Mouse (Mus musculus): ENCODE data around the gene Cfap97d1. TPM values are rescaled to one million over a fixed set of nuclear protein-coding genes. Genes with fewer than 3 reads are reported as not detected.

Gene Cfap97d1
- polyA plus RNA-seq, 2 experiments, result not detected

- H3K36me3 ChIP-seq (replicated peaks; ENCODE audit: control insufficient read depth, insufficient read depth, low read depth), result no peaks in the 10 kb centered on the region
- no peak overlapping the region for H3K9ac ChIP-seq (replicated peaks)
- no peak overlapping the region for H3K27ac ChIP-seq
- DNase-seq (ENCODE audit: low read depth in 3 of 3, low spot score in 3 of 3) (no peak), ATAC-seq (ENCODE audit: insufficient read depth) (no peak)
- H3K4me3 ChIP-seq (ENCODE audit: insufficient read depth in 1 of 2, low read depth in 2 of 2, low read length in 2 of 2), result no peak overlapping the region
- no peaks in the 10 kb centered on the region for H3K4me1 ChIP-seq (replicated peaks; ENCODE audit: control insufficient read depth in 2 of 2, insufficient read depth in 2 of 2, low read length in 1 of 2)
- peaks cover 15% of the 10 kb centered on the region for H3K27me3 ChIP-seq (ENCODE audit: control insufficient read depth, insufficient read depth, low read length)
- no peak overlapping the region for H3K4me2 ChIP-seq (ENCODE audit: low read depth)
- WGBS (ENCODE audit: insufficient replicate concordance), result 60% methylated on average over 5 of the region's 5 CpGs
- TF ChIP-seq CTCF (IDR thresholded peaks at IDR 0.05; ENCODE audit: low read depth) (no peak), EP300 (IDR thresholded peaks at IDR 0.05; ENCODE audit: low read depth) (no peak)
- H3K9me3 ChIP-seq (ENCODE audit: control insufficient read depth, low read length), result no peaks in the 10 kb centered on the region
Observed at GRCm38 (mm10) chr11:102021196-102021595, 37.1 kb downstream of the Cfap97d1 start.

DNA sequence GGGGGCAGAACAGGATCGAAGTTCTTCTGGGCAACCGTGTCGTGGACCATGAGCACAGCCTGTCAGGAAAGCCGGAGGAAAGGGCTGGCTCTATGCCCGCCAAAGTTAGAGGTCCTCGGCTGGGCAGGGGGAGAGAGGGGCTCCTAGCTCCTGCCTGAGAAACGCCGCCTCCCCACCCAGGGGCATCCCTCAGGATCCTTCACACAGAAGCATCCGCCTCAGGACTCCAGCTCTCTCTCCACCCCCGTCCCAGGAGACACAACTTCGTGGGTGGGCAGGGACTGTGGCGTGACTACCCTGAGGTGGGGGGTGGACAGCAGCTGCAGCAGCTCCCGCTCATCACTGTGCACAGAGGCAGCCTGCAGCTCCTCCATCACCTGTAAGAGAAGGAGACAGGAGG is 39.3 kb downstream of the Cfap97d1 start:
- H3K9ac ChIP-seq (replicated peaks), result no peak overlapping the region
- no peak overlapping the region for H3K4me2 ChIP-seq (ENCODE audit: low read depth)
- WGBS (ENCODE audit: insufficient replicate concordance), result 75% methylated on average over 13 of the region's 13 CpGs
- TF ChIP-seq CTCF (IDR thresholded peaks at IDR 0.05; ENCODE audit: low read depth) (no peak), EP300 (IDR thresholded peaks at IDR 0.05; ENCODE audit: low read depth) (no peak)
- no peaks in the 10 kb centered on the region for H3K9me3 ChIP-seq (ENCODE audit: control insufficient read depth, low read length)
- H3K36me3 ChIP-seq (replicated peaks; ENCODE audit: control insufficient read depth, insufficient read depth, low read depth), result no peaks in the 10 kb centered on the region
- ATAC-seq (ENCODE audit: insufficient read depth) (no peak), DNase-seq (ENCODE audit: low read depth in 3 of 3, low spot score in 3 of 3) (no peak)
- peaks cover 35% of the 10 kb centered on the region for H3K27me3 ChIP-seq (ENCODE audit: control insufficient read depth, insufficient read depth, low read length)
- H3K4me1 ChIP-seq (replicated peaks; ENCODE audit: control insufficient read depth in 2 of 2, insufficient read depth in 2 of 2, low read length in 1 of 2), result no peaks in the 10 kb centered on the region; a peak in 1 of 4 replicates
- H3K27ac ChIP-seq, result no peak overlapping the region
- no peak overlapping the region for H3K4me3 ChIP-seq (ENCODE audit: insufficient read depth in 1 of 2, low read depth in 2 of 2, low read length in 2 of 2)

GRCm38 (mm10) chr11:102024084-102024758 is 40.1 kb downstream of the Cfap97d1 start:
- H3K4me2 ChIP-seq (ENCODE audit: low read depth), result no peak overlapping the region
- H3K4me1 ChIP-seq (replicated peaks; ENCODE audit: control insufficient read depth in 2 of 2, insufficient read depth in 2 of 2, low read length in 1 of 2), result peaks cover 1 to 4% of the 10 kb centered on the region in 2 experiments; a peak in 3 of 4 replicates
- H3K27ac ChIP-seq, result no peak overlapping the region
- DNase-seq (ENCODE audit: low read depth in 3 of 3, low spot score in 3 of 3) (no peak), ATAC-seq (ENCODE audit: insufficient read depth) (no peak)
- 58% methylated on average over 6 of the region's 6 CpGs for WGBS (ENCODE audit: insufficient replicate concordance)
- no peak for TF ChIP-seq CTCF (IDR thresholded peaks at IDR 0.05; ENCODE audit: low read depth)
- TF ChIP-seq EP300 (IDR thresholded peaks at IDR 0.05; ENCODE audit: low read depth), result no peak
- no peak overlapping the region for H3K4me3 ChIP-seq (ENCODE audit: insufficient read depth in 1 of 2, low read depth in 2 of 2, low read length in 2 of 2)
- H3K27me3 ChIP-seq (ENCODE audit: control insufficient read depth, insufficient read depth, low read length), result peaks cover 35% of the 10 kb centered on the region
- H3K36me3 ChIP-seq (replicated peaks; ENCODE audit: control insufficient read depth, insufficient read depth, low read depth), result no peaks in the 10 kb centered on the region
- no peak overlapping the region for H3K9ac ChIP-seq (replicated peaks)
- no peaks in the 10 kb centered on the region for H3K9me3 ChIP-seq (ENCODE audit: control insufficient read depth, low read length)

DNA sequence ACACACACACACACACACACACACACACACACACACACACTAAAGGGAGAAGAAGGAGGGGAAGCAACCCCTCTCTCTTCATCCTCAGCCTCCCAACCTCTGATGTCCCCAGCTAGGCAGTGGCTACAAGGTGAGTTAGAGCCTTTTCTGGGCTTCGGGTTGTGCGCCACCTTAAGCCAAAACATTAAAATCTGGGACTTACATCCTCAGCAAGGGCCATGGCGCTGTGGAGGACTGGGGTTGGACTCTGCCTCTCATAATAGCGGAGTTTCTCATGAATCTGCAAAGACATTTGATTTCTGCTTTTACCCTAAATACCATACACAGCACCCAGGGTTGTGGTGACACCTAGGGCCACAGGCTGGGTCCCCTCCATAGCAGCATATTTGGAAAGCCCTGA is 40.8 kb downstream of the Cfap97d1 start:
- peaks cover 35% of the 10 kb centered on the region for H3K27me3 ChIP-seq (ENCODE audit: control insufficient read depth, insufficient read depth, low read length)
- no peak overlapping the region for H3K27ac ChIP-seq
- no peaks in the 10 kb centered on the region for H3K9me3 ChIP-seq (ENCODE audit: control insufficient read depth, low read length)
- H3K4me3 ChIP-seq (ENCODE audit: insufficient read depth in 1 of 2, low read depth in 2 of 2, low read length in 2 of 2), result no peak overlapping the region
- TF ChIP-seq CTCF (IDR thresholded peaks at IDR 0.05; ENCODE audit: low read depth) (no peak), EP300 (IDR thresholded peaks at IDR 0.05; ENCODE audit: low read depth) (no peak)
- no peak overlapping the region for H3K4me2 ChIP-seq (ENCODE audit: low read depth)
- H3K9ac ChIP-seq (replicated peaks), result no peak overlapping the region
- 64% methylated on average over 4 of the region's 4 CpGs for WGBS (ENCODE audit: insufficient replicate concordance)
- H3K36me3 ChIP-seq (replicated peaks; ENCODE audit: control insufficient read depth, insufficient read depth, low read depth), result no peaks in the 10 kb centered on the region
- no peak for DNase-seq (ENCODE audit: low read depth in 3 of 3, low spot score in 3 of 3)
- H3K4me1 ChIP-seq (replicated peaks; ENCODE audit: control insufficient read depth in 2 of 2, insufficient read depth in 2 of 2, low read length in 1 of 2), result peaks cover 6% of the 10 kb centered on the region in 2 experiments; a peak in 3 of 4 replicates
- ATAC-seq (ENCODE audit: insufficient read depth), result no peak

DNA sequence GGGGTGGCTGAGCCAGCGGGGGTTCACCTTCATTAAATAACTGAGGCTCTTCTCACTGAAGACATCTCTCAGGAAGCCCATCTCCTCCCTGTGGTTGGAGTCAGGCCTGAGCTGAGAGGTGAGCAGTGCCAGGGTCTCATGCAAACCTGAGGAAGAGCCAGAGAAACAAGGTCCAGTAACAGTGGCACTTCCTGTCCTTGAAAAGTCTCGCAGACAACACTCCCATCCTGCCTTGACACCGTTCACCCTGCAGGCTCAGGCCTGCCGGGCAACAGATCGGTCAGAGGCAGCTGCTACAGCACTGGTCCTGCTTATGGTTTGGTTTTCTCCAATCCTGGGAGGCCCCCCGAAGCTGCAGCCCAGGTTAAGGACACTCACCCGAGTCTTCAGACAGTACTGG is 41.3 kb downstream of the Cfap97d1 start:
- no peak overlapping the region for H3K4me2 ChIP-seq (ENCODE audit: low read depth)
- H3K27me3 ChIP-seq (ENCODE audit: control insufficient read depth, insufficient read depth, low read length), result peaks cover 35% of the 10 kb centered on the region
- no peaks in the 10 kb centered on the region for H3K36me3 ChIP-seq (replicated peaks; ENCODE audit: control insufficient read depth, insufficient read depth, low read depth)
- no peak overlapping the region for H3K9ac ChIP-seq (replicated peaks)
- DNase-seq (ENCODE audit: low read depth in 3 of 3, low spot score in 3 of 3), result no peak
- peaks cover 6 to 7% of the 10 kb centered on the region in 2 experiments; a peak in 3 of 4 replicates for H3K4me1 ChIP-seq (replicated peaks; ENCODE audit: control insufficient read depth in 2 of 2, insufficient read depth in 2 of 2, low read length in 1 of 2)
- WGBS (ENCODE audit: insufficient replicate concordance), result 35% methylated on average over 7 of the region's 7 CpGs
- no peak for TF ChIP-seq EP300 (IDR thresholded peaks at IDR 0.05; ENCODE audit: low read depth)
- TF ChIP-seq CTCF (IDR thresholded peaks at IDR 0.05; ENCODE audit: low read depth), result no peak
- no peaks in the 10 kb centered on the region for H3K9me3 ChIP-seq (ENCODE audit: control insufficient read depth, low read length)
- no peak overlapping the region for H3K27ac ChIP-seq
- no peak overlapping the region for H3K4me3 ChIP-seq (ENCODE audit: insufficient read depth in 1 of 2, low read depth in 2 of 2, low read length in 2 of 2)
- no peak for ATAC-seq (ENCODE audit: insufficient read depth)
